Mouse (Mus musculus) mature B cell (primary cell): ENCODE data around the gene Snrpa1.

ENCODE experiments used
- in situ Hi-C: fragments of 300-500 bp; cut with MboI; formaldehyde crosslinking; loops from 2 replicates; pipeline ENCODE4 v1.14.3; 2019

Snrpa1 gene

GRCm38 (mm10) chr7:66110636-66111112 is 51.9 kb downstream of the Snrpa1 start:
- in situ Hi-C loops: no loop called here

GRCm38 (mm10) chr7:66111211-66111610 is 52.4 kb downstream of the Snrpa1 start:
- in situ Hi-C loops: no loop called here

GRCm38 (mm10) chr7:66113561-66113960 is 54.8 kb downstream of the Snrpa1 start:
- in situ Hi-C loops: no loop called here

GRCm38 (mm10) chr7:66115821-66116343 is 57.1 kb downstream of the Snrpa1 start:
- in situ Hi-C loops: no loop called here

GRCm38 (mm10) chr7:66116906-66117482 is 58.2 kb downstream of the Snrpa1 start:
- in situ Hi-C loops: no loop called here

GRCm38 (mm10) chr7:66118046-66118445 is 59.2 kb downstream of the Snrpa1 start:
- in situ Hi-C loops: no loop called here

- in situ Hi-C loops: no loop called here
These were observed 60.0 kb downstream of the Snrpa1 start for GRCm38 (mm10) chr7:66118796-66119195.

GRCm38 (mm10) chr7:66120139-66120538 is 61.3 kb downstream of the Snrpa1 start:
- in situ Hi-C loops: no loop called here

- in situ Hi-C loops: no loop called here
These were observed 62.0 kb downstream of the Snrpa1 start for GRCm38 (mm10) chr7:66120702-66121396.
